ENCODE assay signal across 10 mouse cellular contexts in the genomic region with DNA sequence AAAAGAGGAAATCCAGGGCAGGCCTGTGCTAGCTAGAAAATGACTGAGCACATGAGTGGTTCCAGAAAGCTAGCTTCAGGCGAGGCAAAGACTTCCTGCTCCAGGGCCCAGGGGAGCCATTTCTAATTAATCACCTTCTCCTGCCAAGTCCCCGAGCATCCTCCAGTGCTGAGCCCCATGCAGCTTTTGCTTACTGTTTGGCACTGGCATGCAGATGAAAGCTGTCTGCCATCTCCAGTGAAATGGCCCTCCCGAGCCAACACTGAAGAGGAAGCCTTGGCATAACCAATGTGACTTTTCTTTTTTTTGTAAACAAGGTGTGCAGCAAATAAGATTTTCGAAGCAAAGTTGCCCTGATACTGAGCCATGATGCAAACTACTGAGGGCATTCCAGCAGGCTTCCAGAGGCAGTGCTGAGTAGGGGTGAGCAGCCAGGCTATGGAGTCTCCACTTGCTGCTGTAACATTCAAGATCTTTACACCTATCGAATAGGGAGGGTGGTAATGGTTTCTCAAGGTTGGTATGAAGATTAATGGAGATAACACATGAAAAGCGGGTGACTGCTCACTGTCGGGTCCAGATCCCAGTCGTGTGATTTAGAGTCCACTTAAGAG.
DNase-seq lines count a peak whose midpoint lies in the region; ATAC-seq and TF ChIP-seq lines count a peak whose summit lies in the region.
"Had no signal": no experiment of that assay in that cellular context is flagged by ENCODE, and none has a peak within 500 bp of the region (broad histone marks: within the 10 kb centered on the region; RNA-seq: fewer than 3 reads in every experiment).

No protein-coding gene starts in this region.

- H3K4me3 ChIP-seq in cerebellum, adult 2 months (replicated peaks; ENCODE audit: insufficient read depth, low read depth, low read length), result no peak overlapping the region
- H3K4me3 ChIP-seq in neural tube, embryonic 14.5 days (ENCODE audit: low read depth, low read length), result no peak overlapping the region
- no peak overlapping the region for H3K4me3 ChIP-seq in midbrain, embryonic 11.5 days (ENCODE audit: low read depth, low read length)

- no peak overlapping the region for H3K4me2 ChIP-seq in neural tube, embryonic 14.5 days (ENCODE audit: low read depth, low read length)
- H3K4me2 ChIP-seq in midbrain, embryonic 11.5 days, result no peak overlapping the region
- H3K4me2 ChIP-seq: heart, embryonic 11.5 days had no signal

- no peak overlapping the region for H3K9ac ChIP-seq in neural tube, embryonic 14.5 days (replicated peaks; ENCODE audit: low read depth, low read length)
- no peak overlapping the region for H3K9ac ChIP-seq in midbrain, embryonic 11.5 days (ENCODE audit: low read length)
- H3K9ac ChIP-seq: liver, embryonic 14.5 days had no signal

- H3K4me1 ChIP-seq in cerebellum, adult 2 months (ENCODE audit: control insufficient read depth, insufficient read depth, low read length), result no peaks in the 10 kb centered on the region
- no peaks in the 10 kb centered on the region for H3K4me1 ChIP-seq in neural tube, embryonic 14.5 days (ENCODE audit: control insufficient read depth, insufficient read depth, low read length)
- no peaks in the 10 kb centered on the region for H3K4me1 ChIP-seq in midbrain, embryonic 11.5 days (ENCODE audit: control insufficient read depth, insufficient read depth, low read length)

- ATAC-seq in neural tube, embryonic 14.5 days (ENCODE audit: low read depth), result peak; percentile 92; the same call in 1 of the 2 replicates
- ATAC-seq in CD4-positive, CD25-positive, alpha-beta regulatory T cell, adult 4 months, result no peak
- no peak for ATAC-seq in midbrain, embryonic 11.5 days (ENCODE audit: low FRiP score)

- TF ChIP-seq POLR2A in cerebellum, adult 2 months (IDR thresholded peaks at IDR 0.05; ENCODE audit: borderline replicate concordance, insufficient read depth, low read length), result no peak

- H3K27ac ChIP-seq in cerebellum, adult 2 months (ENCODE audit: insufficient read depth, low read length), result no peak overlapping the region
- no peak overlapping the region for H3K27ac ChIP-seq in neural tube, embryonic 14.5 days (ENCODE audit: low read depth, low read length)
- H3K27ac ChIP-seq in midbrain, embryonic 11.5 days (ENCODE audit: low read depth, low read length), result no peak overlapping the region
- H3K27ac ChIP-seq: liver, embryonic 14.5 days had no signal

- intact Hi-C loops in left cerebral cortex, postnatal 4 days (cut with DNase I), result no loop called here

- no peaks in the 10 kb centered on the region for H3K9me3 ChIP-seq in neural tube, embryonic 14.5 days (ENCODE audit: control insufficient read depth, low read length)
- H3K9me3 ChIP-seq in midbrain, embryonic 11.5 days (ENCODE audit: control insufficient read depth, low read length), result no peaks in the 10 kb centered on the region

- H3K36me3 ChIP-seq in neural tube, embryonic 14.5 days (ENCODE audit: control insufficient read depth, insufficient read depth, low read length), result no peaks in the 10 kb centered on the region
- no peaks in the 10 kb centered on the region for H3K36me3 ChIP-seq in midbrain, embryonic 11.5 days (ENCODE audit: control insufficient read depth, insufficient read depth, low read length)

- DNase-seq in left cerebral cortex, postnatal 4 days, result peak; percentile 79
- no peak for DNase-seq in left cerebral cortex, adult 18-20 months (ENCODE audit: low spot score in 2 of 2)
- peak; percentile 52 to 78 for DNase-seq in cerebellum, adult 2 months
- DNase-seq in forelimb bud, embryonic 11.5 days (ENCODE audit: low read depth, low spot score), result peak; percentile 31
- no peak for DNase-seq in heart, adult 18-20 months
- no peak for DNase-seq in midbrain, embryonic 11.5 days (ENCODE audit: low spot score, missing footprints)

- H3K27me3 ChIP-seq in cerebellum, adult 2 months (ENCODE audit: control insufficient read depth, insufficient read depth, low read length), result no peaks in the 10 kb centered on the region
- H3K27me3 ChIP-seq in neural tube, embryonic 14.5 days (ENCODE audit: control insufficient read depth, insufficient read depth, low read length), result no peaks in the 10 kb centered on the region
- H3K27me3 ChIP-seq in midbrain, embryonic 11.5 days (ENCODE audit: control insufficient read depth, insufficient read depth, low read length), result no peaks in the 10 kb centered on the region

- 45% methylated on average over 8 of the region's 8 CpGs for WGBS in cerebellum, adult 2 months
- 57% methylated on average over 8 of the region's 8 CpGs for WGBS in neural tube, embryonic 14.5 days
- 84% methylated on average over 8 of the region's 8 CpGs for WGBS in midbrain, embryonic 11.5 days

- no peak for TF ChIP-seq CTCF in cerebellum, adult 2 months (IDR thresholded peaks at IDR 0.05; ENCODE audit: borderline replicate concordance, insufficient read depth, low read depth, low read length)

Comparison
In these comparisons a context has a peak if more than half of its experiments do, and no peak if none do; other contexts are left out.
1. DNase-seq: peak in left cerebral cortex, postnatal 4 days (single experiment), cerebellum, adult 2 months (2 of 2) and forelimb bud, embryonic 11.5 days (single experiment); none in left cerebral cortex, adult 18-20 months (0 of 2), heart, adult 18-20 months (0 of 2) and midbrain, embryonic 11.5 days (single experiment).